Mouse (Mus musculus) gastrocnemius, postnatal 10 days (tissue): ENCODE results near the gene Gprc5a. TPM values are rescaled to one million over a fixed set of nuclear protein-coding genes. Genes with fewer than 3 reads are reported as not detected.

Experiments
- total RNA-seq, 2 experiments: library from RNA; stranded (reverse); gene quantifications; 2 replicates each; pipeline ENCODE4 v1.2.3; 2021

Gprc5a gene
- total RNA-seq, 2 experiments from 2014 or later, result 0.56 to 0.66 TPM

Other genes with a start within 250 kb of the Gprc5a start
- 1 to 10 TPM; 3.9 to 4.6 TPM for gene Crebl2, start 235.5 kb upstream of the Gprc5a start, total RNA-seq
- gene Gpr19, start 167.1 kb upstream of the Gprc5a start, total RNA-seq, result 1 to 10 TPM; 6.4 to 6.8 TPM
- 10 to 100 TPM; 47.0 to 51.8 TPM for gene Cdkn1b, start 145.2 kb upstream of the Gprc5a start, total RNA-seq
- gene Apold1, start 83.9 kb upstream of the Gprc5a start, total RNA-seq, result 1 to 10 TPM; 3.7 to 5.2 TPM
- 10 to 100 TPM; 33.1 to 33.5 TPM for gene Ddx47, start 54.0 kb upstream of the Gprc5a start, total RNA-seq
- gene Gprc5d, start 52.6 kb downstream of the Gprc5a start, total RNA-seq, result not detected
- gene Fam234b, start 132.3 kb downstream of the Gprc5a start, total RNA-seq, result 1 to 10 TPM; 3.0 to 6.9 TPM
- 10 to 100 TPM; 11.5 to 16.8 TPM for gene Hebp1, start 132.4 kb downstream of the Gprc5a start, total RNA-seq
- under 1 TPM in 1 of 2 experiments, not detected in 1; 0.38 TPM for gene Gsg1, start 188.7 kb downstream of the Gprc5a start, total RNA-seq
- gene Pbp2, start 244.8 kb downstream of the Gprc5a start, total RNA-seq, result not detected